Mouse (Mus musculus) liver, adult 2 months (tissue): ENCODE data around the gene Pdik1l.

Experiments used
- CTCF ChIP-seq: fragments of 200-500 bp; IDR thresholded peaks from 2 replicates; pipeline ENCODE4 v1.5.1; 2011; ENCODE audit warnings: low read depth, low read length, control low read depth
- POLR2A ChIP-seq: fragments of 200-500 bp; IDR thresholded peaks from 2 replicates; pipeline ENCODE4 v1.6.1; 2011; ENCODE audit warnings: low read length, control low read depth; ENCODE audit not compliant: insufficient read depth; ENCODE audit errors: extremely low read depth

GRCm38 (mm10) chr4:134293692-134294163 lies 6.0 kb upstream of the Pdik1l start:
- TF ChIP-seq CTCF, result no peak
- TF ChIP-seq POLR2A, result no peak
